Mouse (Mus musculus) frontal cortex, adult (tissue): Measurements from ENCODE around the gene Tril.

Experiments
- ATAC-seq: cut with Nextera tagmentation; 2 replicates; pipeline ENCODE4 v1.9.2; 2017; ENCODE audit warnings: mild to moderate bottlenecking, moderate library complexity, mixed read lengths; ENCODE audit not compliant: low TSS enrichment

Gene Tril

DNA sequence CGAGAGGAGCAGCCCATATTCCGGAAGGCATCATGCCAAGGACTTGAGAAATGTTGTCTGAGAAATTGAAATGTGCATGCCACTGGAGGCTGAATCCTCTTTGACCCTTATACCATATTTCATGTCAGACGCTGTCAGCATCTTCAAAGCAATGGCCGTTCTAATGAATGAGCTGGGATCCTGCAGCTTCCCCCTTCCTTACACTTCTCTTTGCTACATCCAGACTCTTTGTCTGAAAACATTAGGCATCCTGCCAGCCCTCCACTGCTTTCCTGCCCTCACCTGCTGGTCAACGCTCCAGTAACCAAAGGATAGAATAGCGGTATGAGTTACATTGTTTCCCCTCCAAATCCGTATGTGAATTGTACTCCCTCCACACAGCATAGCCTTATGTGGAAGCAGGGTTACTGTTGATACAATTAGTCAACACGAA lies 14.0 kb downstream of the Tril start:
- ATAC-seq: no peak

- no peak for ATAC-seq
These were observed 14.6 kb downstream of the Tril start for GRCm38 (mm10) chr6:53806021-53806420.

- no peak for ATAC-seq
These were observed 16.5 kb downstream of the Tril start for GRCm38 (mm10) chr6:53804145-53804544.

GRCm38 (mm10) chr6:53803551-53803950 lies 17.1 kb downstream of the Tril start:
- no peak for ATAC-seq

DNA sequence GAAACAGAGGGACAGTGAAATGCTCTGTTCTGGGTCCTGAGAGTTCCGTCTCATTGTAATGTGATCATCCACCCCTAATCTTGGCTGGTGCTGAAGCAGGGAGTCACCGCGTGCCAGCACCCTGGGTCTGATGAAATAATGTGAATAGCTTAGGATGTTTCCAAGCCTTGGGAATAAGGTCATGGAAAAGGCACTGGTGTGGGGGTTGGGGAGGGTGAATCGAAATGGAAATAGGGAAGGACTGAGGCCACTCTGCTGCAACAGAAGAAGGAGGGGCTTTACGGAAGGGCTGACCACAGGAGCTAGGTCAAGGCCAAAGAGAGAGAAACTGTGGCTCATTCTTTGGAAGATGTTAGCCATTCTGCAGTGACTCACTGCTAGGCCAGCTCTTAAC lies 18.7 kb downstream of the Tril start:
- ATAC-seq: peak; percentile 38; the same call in 1 of the 2 replicates

- ATAC-seq: peak; percentile 92
These were observed 19.2 kb downstream of the Tril start for GRCm38 (mm10) chr6:53801269-53801892.

DNA sequence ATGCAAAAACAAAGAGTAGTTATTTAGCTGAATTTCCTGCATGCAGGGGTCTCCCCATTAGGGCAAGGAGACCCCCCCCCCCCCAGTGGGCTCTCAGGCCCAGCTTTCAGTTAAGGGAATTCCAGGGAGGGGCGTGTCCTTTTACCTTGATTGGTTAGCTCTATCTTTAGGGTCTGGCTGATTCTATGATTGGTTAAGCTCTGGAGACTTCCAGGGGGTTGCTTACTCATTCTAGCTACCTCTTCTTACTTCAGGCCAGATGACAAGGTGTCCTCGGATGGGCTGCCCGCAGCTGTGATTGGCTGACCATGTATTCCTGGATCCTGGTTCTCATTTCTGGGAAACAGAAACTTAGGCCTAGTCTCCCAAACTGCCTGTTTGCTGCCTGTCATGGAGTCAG lies 21.8 kb downstream of the Tril start:
- ATAC-seq: no peak

GRCm38 (mm10) chr6:53796835-53797234 lies 23.8 kb downstream of the Tril start:
- no peak for ATAC-seq

GRCm38 (mm10) chr6:53795788-53796187 lies 24.8 kb downstream of the Tril start:
- peak; percentile 79 for ATAC-seq

GRCm38 (mm10) chr6:53795078-53795477 lies 25.6 kb downstream of the Tril start:
- no peak; the same call in 1 of the 2 replicates for ATAC-seq

DNA sequence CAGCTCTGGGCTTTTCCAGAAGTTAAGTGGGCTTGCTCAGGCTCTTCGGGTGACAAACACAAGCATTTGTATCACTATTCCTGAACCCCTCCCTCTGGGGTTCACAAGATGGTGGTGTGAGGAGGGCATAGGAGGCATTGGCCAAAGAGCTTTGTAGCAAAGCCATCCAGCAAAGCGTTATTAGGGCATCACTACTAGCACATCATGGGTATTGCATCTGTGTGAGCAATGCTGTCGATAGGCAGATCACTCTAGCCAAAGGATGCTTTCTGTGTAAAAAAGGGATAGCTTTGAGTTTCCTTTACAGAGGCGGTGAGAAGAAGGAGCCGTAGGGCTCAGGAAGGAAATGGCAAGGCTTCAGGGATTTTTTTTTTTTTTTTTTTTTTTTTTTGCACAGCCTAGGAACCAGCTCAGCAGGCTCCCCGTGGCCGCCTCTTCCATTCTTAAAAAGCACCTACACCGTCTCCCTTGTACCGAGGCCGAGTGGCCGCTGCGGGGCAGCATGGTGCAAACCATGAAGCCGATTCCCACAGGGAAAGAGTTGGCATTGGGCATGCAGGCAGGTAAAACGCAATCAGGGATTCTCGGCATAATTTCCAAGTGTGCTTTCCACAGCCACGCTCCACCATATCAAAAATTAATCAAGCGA lies 26.2 kb downstream of the Tril start:
- peak; percentile 100 for ATAC-seq

GRCm38 (mm10) chr6:53782880-53783539 lies 37.6 kb downstream of the Tril start:
- peak; percentile 70 for ATAC-seq

- no peak for ATAC-seq
These were observed 38.4 kb downstream of the Tril start for GRCm38 (mm10) chr6:53782273-53782672.

GRCm38 (mm10) chr6:53781171-53781570 lies 39.5 kb downstream of the Tril start:
- peak; percentile 45; the same call in 1 of the 2 replicates for ATAC-seq

DNA sequence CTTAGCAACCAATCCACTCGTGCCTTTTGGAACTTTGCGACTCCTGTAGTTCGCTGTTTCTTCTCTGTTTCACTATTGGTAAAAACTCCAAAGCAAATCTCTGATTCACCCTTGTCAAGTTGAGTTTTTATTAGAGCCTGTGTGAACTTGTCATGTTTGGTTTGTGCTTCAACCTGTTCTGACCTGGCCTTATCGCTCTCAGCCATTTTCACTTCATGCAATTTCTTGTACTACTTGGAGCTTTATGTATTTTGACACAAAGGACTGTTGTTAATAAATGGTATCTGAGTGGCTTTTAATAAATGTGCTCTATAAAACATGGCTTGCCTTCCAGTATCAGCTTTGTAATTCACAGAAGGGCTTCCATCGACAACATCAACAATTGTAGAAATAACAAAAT lies 40.6 kb downstream of the Tril start:
- no peak for ATAC-seq

DNA sequence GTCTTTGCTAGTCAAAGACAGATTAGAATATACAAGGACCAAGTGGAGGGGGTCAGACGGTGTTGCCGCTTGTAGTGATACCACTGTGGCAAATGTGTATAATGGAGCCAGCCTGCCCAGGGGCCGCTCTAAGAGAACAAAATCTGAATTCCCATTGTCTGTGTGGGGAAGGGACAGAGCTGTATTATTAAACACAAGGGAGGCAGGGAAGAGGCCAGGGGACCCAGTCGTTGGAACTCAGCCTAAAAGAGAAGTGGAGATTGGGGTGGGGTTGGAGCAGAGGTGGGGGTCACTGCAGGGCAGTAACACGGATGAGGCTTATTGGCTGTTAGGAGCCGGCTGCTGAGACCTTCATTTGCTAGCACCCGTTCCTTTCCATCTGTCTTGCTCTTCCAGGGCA lies 41.1 kb downstream of the Tril start:
- no peak for ATAC-seq

GRCm38 (mm10) chr6:53778424-53778955 lies 42.1 kb downstream of the Tril start:
- no peak for ATAC-seq

DNA sequence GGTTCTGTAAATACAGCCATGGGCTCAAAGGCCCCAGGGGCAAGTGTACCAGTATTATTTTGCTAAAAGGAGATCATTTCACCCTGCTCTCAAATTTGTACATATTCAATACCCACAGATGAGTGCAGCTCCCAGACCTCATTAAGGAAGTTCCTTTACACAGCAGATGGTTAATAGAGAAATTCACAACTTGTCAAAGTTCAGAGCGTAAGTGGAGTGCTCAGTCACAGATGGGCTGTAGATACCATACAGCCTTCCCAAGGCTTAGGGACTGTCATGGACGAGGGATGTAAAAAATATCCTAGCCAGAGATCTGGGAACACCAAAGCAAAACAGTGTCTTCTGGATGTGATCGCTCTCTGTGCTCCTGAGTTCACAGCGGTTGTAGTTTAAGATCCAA lies 52.4 kb downstream of the Tril start:
- no peak for ATAC-seq

DNA sequence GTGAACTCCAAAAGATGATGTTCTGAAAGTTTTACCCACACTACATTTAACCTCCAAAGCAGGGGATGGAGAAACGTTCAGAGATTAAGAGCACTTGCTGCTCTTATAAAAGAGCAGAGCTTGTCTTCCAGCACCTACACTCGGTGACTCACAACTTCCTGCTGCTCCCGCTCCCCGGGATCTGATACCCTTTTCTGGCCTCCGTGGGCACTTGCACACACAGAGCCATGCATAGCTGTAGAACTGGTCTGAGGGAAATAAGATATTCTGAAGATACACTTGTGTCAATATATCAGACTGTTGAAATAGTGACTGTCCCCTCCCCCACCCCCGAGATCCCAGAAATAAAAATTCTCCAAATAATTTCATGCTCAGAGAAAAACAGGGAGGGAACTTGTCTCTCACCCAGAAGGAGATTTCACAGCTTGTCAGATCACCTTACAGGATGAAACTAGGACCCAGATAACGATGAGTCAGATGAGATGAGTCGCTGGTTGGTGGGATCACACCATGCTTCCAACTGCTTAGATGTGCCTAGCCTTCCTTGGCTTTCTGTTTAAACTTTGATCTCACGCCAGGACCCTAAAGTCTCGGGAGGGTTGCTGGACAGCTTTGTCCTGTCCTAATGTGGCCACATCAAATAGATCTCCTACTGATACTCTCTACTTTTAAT lies 54.3 kb downstream of the Tril start:
- ATAC-seq: peak; percentile 85

DNA sequence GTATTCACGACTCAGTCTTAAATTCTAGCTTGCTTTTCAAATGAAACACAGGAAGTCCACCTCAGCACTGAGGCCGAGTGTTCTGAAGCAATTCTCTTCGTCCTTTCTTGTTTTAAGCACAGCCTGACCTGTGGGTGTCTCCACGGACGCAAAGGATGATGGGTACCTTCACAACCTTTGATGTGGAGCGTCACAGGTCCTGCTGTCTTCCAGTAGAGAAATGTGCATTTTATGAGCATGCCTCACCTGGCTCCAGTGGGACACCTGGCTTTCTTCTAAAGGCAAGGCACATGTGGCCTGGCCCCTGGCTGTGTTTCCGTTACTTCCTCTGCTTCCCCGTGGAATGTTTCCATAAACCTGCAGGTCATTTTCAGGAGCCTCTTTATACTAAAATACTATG lies 54.9 kb downstream of the Tril start:
- ATAC-seq: no peak
